Mouse (Mus musculus) brain, embryonic 14.5 days (tissue): ENCODE measurements around the gene Gnaz.

Experiments used
- CTCF ChIP-seq: fragments of 200-500 bp; IDR thresholded peaks from 2 replicates; pipeline ENCODE4 v1.5.1; 2012; ENCODE audit warnings: inconsistent platforms, mild to moderate bottlenecking, moderate library complexity, borderline replicate concordance; ENCODE audit not compliant: insufficient read depth, insufficient read length; ENCODE audit errors: extremely low read depth
- POLR2A ChIP-seq: fragments of 200-500 bp; IDR thresholded peaks from 2 replicates; pipeline ENCODE4 v1.6.1; 2012; ENCODE audit warnings: mild to moderate bottlenecking, inconsistent platforms, borderline replicate concordance; ENCODE audit not compliant: poor library complexity, insufficient read depth, insufficient read length, severe bottlenecking; ENCODE audit errors: extremely low read depth

- no peak for TF ChIP-seq CTCF
- no peak for TF ChIP-seq POLR2A
Observed at GRCm38 (mm10) chr10:75063301-75063965, 96.5 kb downstream of the Gnaz start.
